Mouse (Mus musculus) fat pad, adult 2 months (tissue): ENCODE measurements around the gene Acot8.
A peak's percentile ranks its signal among the peaks of the same experiment; 100 is the strongest.

Source experiments
- DNase-seq: peaks from one replicate; pipeline ENCODE4 v3.0.0-alpha.2; 2011; ENCODE audit warnings: low read depth, low spot score; ENCODE audit errors: extremely low read depth

Gene Acot8

GRCm38 (mm10) chr2:164804533-164805331 lies at the start of gene Acot8, which contains the start of gene Zswim3:
Gene Acot8 (minus strand): TSS chr2:164804882.
Gene Zswim3 (plus strand): TSS chr2:164805098.
- peak; percentile 92 for DNase-seq

GRCm38 (mm10) chr2:164850061-164850460 lies 45.4 kb upstream of the Acot8 start:
- no peak for DNase-seq

GRCm38 (mm10) chr2:164845782-164846181 lies 41.1 kb upstream of the Acot8 start:
- DNase-seq: no peak

GRCm38 (mm10) chr2:164835164-164835563 lies 30.5 kb upstream of the Acot8 start:
- DNase-seq: no peak

GRCm38 (mm10) chr2:164834531-164834930 lies 29.8 kb upstream of the Acot8 start:
- DNase-seq: no peak

GRCm38 (mm10) chr2:164833314-164833959 lies 28.8 kb upstream of the Acot8 start, which contains the start of gene Neurl2:
Gene Neurl2 (minus strand): TSS chr2:164833456.
- no peak for DNase-seq

- no peak for DNase-seq
These were observed 28.1 kb upstream of the Acot8 start, which contains the start of gene Ctsa for GRCm38 (mm10) chr2:164832748-164833301. Gene Ctsa (plus strand): TSS chr2:164832873.

- no peak for DNase-seq
These were observed 27.5 kb upstream of the Acot8 start for GRCm38 (mm10) chr2:164832032-164832747.

- no peak for DNase-seq
These were observed 26.3 kb upstream of the Acot8 start for GRCm38 (mm10) chr2:164831029-164831428.

GRCm38 (mm10) chr2:164829090-164829489 lies 24.4 kb upstream of the Acot8 start:
- DNase-seq: no peak

GRCm38 (mm10) chr2:164828437-164828836 lies 23.8 kb upstream of the Acot8 start, which contains the start of gene Spata25:
Gene Spata25 (minus strand): TSS chr2:164828537.
- DNase-seq: no peak

GRCm38 (mm10) chr2:164827146-164827850 lies 22.6 kb upstream of the Acot8 start:
- no peak for DNase-seq

- DNase-seq: no peak
These were observed 20.8 kb upstream of the Acot8 start for GRCm38 (mm10) chr2:164825521-164825920.

GRCm38 (mm10) chr2:164823969-164824368 lies 19.3 kb upstream of the Acot8 start:
- DNase-seq: no peak

GRCm38 (mm10) chr2:164823181-164823585 lies 18.5 kb upstream of the Acot8 start:
- no peak for DNase-seq

GRCm38 (mm10) chr2:164822636-164823165 lies 18.0 kb upstream of the Acot8 start, which contains the start of gene Zswim1:
Gene Zswim1 (plus strand): TSS chr2:164822686.
- peak; percentile 74 for DNase-seq

GRCm38 (mm10) chr2:164821060-164821459 lies 16.4 kb upstream of the Acot8 start:
- no peak for DNase-seq

- peak; percentile 73 for DNase-seq
These were observed 13.0 kb upstream of the Acot8 start for GRCm38 (mm10) chr2:164817703-164818102.

- DNase-seq: no peak
These were observed 12.5 kb upstream of the Acot8 start for GRCm38 (mm10) chr2:164817206-164817605.

- DNase-seq: no peak
These were observed 11.1 kb upstream of the Acot8 start for GRCm38 (mm10) chr2:164815821-164816220.
